Mouse (Mus musculus) hematopoietic stem cell, adult 5-6 weeks (primary cell): ENCODE measurements around the gene Gm49396. TPM values are rescaled to one million over a fixed set of nuclear protein-coding genes. Genes with fewer than 3 reads are reported as not detected.

Experiments
- ATAC-seq, 2 experiments: fragments of 125-278 bp in 1 of 2; replicated peaks in 1 of 2; 2 replicates each; pipeline ENCODE4 v1.8.0; 2016 to 2017; ENCODE audit warnings: inconsistent platforms in 2 of 2, mild to moderate bottlenecking in 2 of 2, moderate number of reproducible peaks in 2 of 2, low read depth in 1 of 2, moderate TSS enrichment in 1 of 2; ENCODE audit not compliant: low FRiP score in 2 of 2, poor library complexity in 2 of 2, severe bottlenecking in 2 of 2, insufficient read depth in 1 of 2, low TSS enrichment in 1 of 2
- total RNA-seq: library from RNA; stranded (forward); fragments of 172-1452, 232-1000 nt; gene quantifications from 2 replicates; pipeline ENCODE4 v1.2.3, GENCODE M21; 2017

Gene Gm49396
- total RNA-seq, 1 experiment from 2014 or later = 5.0 TPM

DNA sequence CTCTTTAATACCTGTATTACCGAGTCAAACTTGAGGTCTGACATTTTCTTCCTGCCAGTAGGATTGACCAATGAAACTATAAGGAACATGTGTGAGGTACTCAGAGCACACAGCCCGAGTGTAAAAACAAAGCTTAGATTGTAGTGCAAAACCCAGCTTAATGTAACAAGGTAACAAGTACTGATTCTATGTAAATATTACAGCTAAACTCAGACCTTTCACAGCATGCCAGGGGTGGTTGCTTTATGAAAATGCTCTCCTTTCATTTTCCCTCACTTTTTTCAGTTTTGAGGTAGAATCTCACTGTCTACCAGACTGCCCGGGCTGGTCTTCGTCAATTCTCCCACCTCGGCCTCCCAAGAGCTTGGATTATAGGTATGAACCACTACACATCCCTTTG lies 32.9 kb downstream of the Gm49396 start:
- ATAC-seq = no peak

DNA sequence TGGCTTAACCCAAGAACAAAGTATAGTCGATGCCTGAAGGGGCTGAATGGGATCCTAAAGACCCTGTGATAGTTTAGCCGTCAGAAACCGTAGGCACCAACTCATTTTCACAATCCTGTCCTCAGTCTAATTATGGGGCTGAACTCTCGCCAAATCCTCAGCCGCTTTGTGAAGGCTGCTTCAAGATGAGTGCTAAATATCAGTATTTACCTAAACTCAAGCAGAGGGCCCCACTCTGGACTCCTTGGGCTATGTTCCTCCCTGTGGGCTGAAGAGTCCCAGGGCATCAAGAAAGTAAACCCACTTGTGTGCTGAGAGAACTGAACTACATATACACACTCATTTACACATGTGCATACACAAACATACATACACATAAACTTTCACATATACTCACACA lies 33.7 kb downstream of the Gm49396 start:
- ATAC-seq = no peak

DNA sequence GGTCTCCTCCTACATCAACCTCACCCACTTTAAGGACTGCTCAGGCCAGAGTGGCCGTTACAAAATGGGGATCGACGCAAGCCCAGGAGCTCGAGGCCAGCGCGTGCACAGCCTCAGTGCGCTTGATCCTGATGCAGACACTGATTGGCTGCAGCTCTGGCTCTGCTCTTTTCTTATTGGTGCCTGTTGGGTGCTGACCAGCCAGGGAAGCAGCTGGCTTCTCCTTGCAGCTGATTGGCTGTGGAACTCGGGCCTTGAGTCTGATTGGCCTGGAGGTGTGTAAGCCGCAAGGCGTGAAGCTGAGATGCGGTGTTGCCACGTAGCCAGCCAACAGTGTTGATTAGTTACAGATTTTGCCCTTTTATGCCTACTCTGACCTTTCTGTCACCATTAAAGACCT lies 35.6 kb downstream of the Gm49396 start, which contains the start of gene Zbtb32:
Gene Zbtb32 (minus strand): TSS at position 124 of the 400 bp plus-strand sequence.
- no peak for ATAC-seq

DNA sequence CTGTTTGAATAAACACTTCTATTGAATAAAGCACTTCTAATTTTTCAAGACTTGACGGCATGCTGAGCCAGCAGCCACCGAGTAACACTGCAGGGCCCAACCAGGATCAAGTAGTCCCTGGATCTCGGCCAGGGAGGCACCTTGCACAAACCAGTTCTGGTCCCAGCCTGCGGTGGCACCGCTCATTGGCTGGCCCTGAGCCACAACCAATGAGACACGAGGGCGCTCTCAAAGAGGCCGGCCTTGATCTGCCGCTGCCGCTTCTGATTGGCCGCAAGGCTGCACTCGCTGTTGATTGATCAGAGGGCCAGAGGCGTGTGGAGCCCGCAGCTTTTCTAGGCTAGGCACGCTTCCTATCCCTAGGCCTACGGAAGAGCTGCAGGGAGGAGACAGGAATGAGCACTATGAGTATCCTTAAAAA lies 36.8 kb downstream of the Gm49396 start:
- peak; percentile 99 for ATAC-seq

DNA sequence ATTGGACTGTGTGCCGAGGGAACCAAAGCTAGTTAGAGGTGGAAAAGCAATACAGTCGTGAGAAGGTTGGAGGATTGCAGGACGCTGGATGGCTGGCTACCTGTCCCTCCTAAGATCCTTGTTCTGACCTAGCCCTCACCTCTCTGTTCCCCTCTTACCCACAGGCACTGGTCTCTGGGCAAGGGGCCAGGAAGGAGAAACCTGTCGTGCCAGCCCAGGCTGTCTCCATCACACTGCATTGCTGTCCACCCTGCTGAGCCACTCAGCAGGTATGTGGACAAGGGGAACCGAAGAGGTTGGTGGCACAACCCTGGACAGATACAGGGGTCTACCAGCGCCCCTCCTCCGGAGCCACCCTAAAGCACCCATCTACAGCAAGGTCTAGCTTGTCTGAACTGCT lies 37.5 kb downstream of the Gm49396 start:
- no peak for ATAC-seq

DNA sequence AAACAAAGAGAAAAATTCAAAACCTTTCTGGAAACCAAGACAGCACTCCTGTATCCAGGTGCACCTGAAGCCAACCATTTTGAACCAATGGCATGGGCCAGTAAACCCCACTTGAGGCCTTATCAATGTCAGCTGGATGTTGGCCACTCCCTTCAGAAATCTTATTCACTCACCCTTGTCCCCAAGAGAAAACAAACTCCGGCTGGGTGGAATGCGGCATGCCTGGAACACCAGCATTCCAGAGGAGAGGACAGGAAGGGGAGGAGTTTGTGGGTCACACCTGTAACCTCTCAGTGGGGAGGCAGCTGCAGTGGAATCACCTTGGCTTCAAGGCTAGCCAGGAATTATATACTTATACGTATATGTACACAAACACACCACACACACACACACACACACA lies 39.4 kb downstream of the Gm49396 start:
- no peak for ATAC-seq

DNA sequence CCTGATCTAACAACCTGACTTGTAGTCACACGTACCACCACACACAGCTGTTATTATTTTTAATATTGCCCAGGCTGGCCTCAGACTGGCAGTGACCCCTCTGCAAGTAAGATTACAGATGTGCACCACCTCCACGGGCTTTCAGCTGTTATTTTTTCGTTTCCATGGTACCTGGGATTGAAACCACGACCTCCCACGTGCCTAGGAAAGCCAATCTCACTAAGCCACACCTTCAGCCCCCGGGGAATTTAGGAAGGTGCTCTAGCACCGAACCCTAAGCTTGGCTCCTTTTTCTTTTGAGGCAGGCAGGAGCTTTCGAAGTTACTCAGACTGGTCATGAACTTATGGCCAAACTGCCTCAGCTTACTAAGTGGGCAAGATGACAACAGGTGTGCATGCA lies 41.3 kb downstream of the Gm49396 start:
- no peak for ATAC-seq

DNA sequence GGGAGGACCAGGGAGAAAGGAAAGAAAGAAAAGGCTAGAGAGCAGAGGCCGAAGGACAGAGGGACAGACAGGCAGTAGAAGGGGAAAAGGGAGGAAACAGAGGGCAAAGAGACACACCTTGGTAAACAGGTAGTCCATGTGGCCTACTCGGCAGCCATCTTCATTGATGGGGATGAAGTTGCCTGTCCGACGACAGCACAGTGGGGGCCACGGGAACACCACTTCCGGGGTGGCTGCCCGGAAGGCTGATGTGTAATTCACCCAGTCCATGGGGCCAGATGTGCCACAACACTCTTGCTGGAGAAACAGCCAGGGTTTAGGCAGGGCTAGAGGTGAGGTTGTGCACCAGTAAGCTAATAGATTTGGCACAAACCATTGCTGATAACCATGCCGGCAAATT lies 41.8 kb downstream of the Gm49396 start:
- ATAC-seq = no peak

DNA sequence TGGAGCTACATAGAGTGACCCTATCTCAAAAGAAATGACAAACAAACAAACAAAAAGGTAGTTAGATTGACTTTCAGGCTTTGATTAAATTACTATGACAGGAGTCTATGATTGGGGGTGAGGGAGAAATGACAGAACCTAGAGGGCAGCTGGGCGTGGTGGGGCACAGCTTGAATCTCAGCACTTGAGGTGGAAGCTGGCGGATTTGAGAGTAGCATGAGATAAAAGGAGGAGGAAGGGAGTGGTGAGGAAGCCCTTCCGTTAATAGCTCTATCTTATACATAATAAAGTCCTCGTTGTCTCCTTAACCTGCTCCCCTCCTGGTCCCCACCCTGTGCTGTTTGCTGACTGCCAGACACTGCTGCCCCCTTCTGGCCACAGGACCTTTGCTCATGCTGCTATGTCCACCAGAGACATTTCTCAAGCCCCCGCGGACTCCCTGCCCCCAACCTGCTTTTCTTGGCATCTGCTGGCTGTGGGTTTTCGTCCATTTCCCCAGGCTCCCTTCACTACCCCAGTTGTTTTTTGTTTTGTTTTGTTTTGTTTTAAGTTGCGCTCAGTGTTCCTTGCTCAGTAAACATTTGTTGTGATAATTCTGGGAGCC lies 44.7 kb downstream of the Gm49396 start:
- ATAC-seq = peak; percentile 56 to 84; a peak in 3 of 4 replicates

DNA sequence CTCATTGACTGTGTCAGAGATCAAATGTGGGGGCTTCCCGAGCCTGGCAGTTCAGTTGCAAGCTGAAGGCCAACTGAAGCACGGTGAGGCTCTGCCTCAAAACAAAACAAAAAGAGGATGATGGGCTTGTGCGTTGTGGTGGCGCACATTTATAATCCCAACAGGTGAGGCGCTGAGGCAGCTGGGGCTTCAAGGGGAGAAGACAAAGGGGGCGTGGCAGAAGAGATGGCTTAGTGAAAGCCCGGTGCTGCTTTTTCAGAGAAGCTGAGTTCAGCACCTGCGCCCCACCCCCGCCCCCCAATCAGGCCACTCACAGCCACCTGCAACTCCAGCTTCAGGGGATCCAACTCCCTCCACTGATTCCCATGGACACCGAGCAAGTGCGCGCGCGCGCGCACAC lies 45.3 kb downstream of the Gm49396 start:
- no peak for ATAC-seq

DNA sequence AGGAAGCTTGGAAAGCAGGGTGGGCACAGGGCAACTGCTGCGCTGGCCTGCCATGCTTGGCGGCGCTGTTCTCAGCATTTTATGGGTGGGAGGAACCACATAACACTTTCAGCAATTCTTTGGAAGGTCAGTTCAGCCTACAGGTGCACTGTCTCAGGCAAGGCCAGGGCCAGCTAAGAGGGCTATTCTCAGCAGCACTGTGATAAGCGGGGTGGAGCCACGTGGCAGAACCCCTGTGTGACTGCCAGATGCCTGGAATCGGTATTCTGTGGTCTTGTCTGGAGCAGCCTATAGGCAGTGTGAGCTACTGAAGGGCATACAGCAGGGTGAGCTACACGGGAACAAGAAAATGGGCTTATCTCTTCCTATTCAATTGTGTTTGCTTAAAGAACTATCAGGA lies 46.9 kb downstream of the Gm49396 start:
- ATAC-seq = no peak

DNA sequence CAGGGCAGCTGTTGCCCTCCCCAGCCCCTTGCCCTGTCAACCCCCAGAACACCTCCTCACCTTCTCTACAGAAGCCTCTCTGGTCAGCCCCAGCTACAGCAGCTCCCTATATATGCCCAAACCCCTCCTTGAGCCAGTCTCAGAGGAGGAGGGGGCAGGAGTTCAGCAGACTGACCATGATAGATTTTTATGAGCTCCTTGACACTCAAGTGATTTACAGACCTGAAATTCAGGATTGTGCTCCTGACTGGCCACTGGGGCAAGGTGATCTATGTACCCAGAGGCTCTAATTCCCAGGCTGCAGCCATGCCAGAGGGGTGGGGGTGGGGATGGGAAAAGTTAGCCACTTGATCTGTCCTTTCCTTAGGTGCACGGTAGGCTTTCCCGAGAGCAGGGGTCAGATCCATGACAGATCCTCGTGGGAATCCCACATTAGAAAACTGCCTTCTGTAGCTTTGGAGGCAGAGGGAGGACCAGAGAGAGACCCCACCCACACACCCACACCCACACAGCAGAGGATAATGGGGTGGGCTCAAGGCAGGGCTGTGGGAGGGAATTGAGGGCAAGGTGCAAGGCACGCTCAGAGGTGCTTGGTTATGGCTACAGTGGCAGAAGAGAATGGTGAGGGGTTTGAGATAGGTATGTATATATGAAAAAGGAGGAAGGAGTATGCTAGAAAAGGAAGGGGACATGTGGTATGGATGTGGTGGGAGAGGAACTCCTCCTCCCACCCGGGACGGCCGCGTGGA lies 49.7 kb downstream of the Gm49396 start, which contains the start of gene Upk1a:
Gene Upk1a (minus strand): TSS at position 194 of the 749 bp plus-strand sequence.
- no peak for ATAC-seq

DNA sequence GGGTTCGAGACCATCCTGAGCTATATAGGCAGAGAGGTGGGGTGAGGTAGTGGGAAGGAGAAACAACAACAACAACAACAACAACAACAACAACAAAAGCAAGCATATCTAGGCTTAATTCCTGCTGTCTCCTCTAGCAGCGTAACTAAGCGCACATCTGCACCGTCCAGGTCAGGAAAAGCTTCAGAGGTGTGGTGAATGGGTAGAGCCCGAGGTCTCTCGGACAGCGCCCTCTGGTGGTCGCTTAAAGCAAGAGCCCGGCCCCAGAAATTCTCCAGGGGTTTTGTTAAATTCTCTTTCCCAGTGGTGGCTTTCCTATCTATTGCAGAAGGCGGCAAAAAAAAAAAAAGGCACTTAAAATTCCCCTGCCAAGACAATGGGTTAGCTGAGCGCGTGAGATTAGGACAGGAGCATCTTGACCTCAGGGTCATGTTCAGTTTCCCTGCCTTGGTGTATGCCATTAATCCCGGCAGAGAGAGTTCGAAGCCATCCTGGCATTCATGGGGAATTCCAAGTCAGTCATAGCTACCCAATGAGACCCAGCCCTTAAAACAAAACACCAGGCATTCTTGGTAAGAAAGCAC lies 50.5 kb downstream of the Gm49396 start:
- ATAC-seq = peak; percentile 59 to 72; a peak in 2 of 4 replicates

DNA sequence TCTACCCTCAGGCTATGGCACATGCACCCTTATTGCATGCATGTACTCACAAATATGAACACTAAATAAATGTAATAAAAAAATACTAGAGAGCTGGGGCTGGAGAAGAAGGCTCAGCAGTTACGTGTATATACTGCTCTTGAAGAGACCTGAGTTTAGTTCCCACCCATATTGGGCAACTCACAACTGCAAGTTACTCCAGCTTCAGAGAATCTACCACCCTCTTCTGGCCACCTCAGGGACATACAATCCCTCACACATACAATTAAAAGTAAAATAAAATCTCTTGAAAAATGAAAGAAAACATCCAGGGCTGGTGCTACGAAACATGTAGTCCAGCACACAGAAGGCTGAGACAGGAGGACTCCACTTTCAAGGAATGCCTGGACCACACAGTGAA lies 51.3 kb downstream of the Gm49396 start:
- peak; percentile 59 to 61; a peak in 1 of 4 replicates for ATAC-seq

DNA sequence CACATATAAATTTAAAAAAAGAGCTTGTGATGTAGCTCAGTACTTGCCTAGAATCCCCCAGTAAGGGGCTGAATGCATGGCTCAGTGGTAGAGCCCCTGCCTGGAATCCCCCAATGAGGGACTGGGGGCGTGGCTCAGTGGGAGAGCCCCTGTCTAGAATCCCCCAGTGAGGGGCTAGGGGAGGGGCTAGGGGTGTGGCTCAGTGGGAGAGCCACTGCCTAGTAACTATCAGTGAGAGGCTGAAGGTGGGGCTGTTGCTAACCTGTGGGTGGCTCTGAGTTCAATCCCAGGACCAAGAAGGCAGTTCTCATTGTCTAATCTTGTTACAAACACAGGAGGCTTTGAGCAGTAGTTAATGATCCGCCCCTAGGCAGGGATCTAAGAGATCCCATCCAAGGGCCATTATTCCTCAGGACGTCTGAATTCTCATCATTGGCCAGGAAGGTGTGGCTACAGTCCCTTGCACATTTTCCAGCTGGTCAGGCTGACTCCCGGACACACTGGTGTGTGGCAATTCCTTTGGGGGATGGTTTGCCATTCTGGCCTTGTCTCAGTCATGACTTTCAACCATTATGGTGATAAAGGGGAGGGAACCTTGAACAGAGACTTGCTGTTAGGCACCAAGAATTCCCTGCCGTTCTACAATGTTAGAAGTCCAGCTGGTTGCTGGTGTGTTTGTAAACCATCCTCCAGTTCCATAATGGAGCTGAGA lies 52.1 kb downstream of the Gm49396 start:
- ATAC-seq = no peak
